Mouse (Mus musculus) ovary, postnatal 14 days (tissue): ENCODE results near the gene Ncoa6.
"Not testable (repeated sequence)": the region's sequence is repeated elsewhere in the genome, so short reads cannot be mapped to it uniquely, and the experiment has no call there.

Experiments
- DNase-seq: peaks from one replicate; pipeline ENCODE4 v3.0.0; 2022; ENCODE audit warnings: low spot score

Ncoa6 gene

GRCm38 (mm10) chr2:155473570-155474088 is at the start of gene Ncoa6:
Ncoa6 (minus strand) TSS chr2:155473894.
- DNase-seq, result peak; percentile 44

DNA sequence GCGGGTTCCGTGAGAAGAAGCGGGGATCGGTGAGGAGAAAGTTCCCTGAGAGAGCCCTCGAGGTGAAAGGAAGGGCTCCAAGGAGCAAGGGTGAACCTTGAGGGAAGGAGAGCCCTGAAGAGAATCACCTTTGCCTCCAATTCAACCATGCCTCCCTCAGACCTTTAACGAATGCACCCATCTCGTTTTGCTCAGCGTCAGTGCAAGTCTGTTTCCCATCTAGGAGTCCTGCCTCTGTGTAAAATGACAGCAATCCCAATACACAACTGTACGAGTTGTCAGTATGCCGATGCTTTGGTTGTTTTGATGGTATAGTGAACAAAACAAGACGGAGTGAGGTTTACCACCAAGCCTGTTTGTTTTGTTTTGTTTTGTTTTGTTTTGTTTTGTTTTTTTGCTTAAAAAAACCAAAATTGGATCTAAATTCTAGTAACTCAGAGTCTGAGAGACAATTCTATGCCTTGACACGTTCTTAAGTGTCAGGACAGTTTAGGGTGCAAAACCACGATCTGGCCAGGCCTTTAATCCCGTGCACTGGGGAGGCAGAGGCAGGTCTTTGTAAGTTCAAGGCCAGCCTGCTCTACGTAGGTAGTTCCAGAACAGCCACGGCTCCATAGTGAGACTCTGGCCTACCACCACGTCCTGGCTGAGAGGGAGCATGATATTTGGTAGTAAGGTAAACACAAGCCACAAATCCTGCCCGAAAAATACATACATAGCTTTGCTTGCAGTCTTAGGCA is 45.0 kb upstream of the Ncoa6 start:
- DNase-seq, result no peak

DNA sequence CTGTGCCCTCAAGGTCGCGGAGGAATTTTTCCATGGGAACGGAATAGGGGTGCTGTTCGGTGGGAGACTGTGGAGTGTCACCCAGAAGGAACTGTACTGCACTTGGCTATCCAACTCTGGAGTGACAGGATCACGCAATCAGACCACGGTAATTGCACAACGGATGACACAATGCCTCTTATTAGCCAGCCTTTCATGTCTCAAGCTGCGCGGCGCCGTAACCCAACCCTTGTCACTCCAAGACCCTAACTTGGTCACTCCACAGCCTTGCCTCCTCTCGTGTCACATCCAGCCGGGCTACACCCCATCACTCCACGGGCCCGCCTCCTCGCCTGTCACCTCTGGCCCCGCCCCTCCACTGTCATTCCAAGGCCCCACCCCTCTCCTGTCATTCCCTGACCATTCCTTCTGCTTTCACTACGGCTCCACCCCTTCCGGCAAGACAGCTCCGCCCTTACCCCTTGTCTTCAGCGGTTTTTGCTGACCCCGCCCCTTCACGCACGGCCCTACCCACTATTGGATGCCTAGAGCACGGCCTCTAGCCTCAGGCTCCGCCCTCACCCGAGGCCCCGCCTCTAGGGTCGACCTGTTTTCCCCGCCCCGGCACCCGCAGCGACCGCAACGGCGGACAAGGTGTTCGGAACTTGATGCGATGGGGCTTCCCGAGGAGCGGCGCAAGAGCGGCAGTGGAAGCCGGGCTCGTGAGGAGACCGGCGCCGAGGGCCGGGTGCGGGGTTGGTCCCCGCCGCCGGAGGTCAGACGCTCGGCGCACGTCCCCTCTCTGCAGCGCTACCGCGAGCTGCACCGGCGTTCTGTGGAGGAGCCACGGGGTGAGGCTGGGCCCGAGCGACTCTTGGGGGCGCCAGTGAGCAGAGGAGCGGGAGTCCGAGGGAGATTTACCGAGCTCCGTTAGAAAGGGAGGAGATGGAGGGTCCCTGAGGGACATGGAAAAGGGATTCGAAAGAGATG is 44.0 kb upstream of the Ncoa6 start, which contains the start of the genes Acss2 and Ggt7:
Acss2 (plus strand) TSS at position 494 of the 969 bp plus-strand sequence.
Ggt7 (minus strand) TSS at position 783 of the 969 bp plus-strand sequence.
- DNase-seq, result peak; percentile 96

GRCm38 (mm10) chr2:155515941-155516340 is 42.2 kb upstream of the Ncoa6 start:
- peak; percentile 68 for DNase-seq

DNA sequence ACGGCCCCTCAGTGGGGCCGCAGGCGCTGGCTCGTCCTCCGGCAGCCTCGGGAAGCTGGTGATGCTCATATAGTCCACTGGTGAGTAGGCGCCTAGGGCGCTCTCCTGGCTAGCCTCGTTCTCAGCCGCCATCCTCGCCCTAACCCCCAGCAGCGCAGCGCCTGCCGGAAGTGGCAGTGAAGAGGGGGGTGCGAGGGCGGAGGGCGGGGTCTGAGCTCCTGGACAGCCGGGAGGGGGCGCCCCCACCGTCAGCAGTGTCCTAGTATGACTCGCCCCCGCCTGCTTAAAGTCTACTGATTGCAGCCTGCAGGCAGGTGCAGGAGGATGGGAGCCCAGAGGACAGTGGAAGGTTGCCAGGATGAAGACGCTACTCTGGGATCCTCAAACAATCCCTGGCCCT is 41.0 kb upstream of the Ncoa6 start:
- DNase-seq, result peak; percentile 38

DNA sequence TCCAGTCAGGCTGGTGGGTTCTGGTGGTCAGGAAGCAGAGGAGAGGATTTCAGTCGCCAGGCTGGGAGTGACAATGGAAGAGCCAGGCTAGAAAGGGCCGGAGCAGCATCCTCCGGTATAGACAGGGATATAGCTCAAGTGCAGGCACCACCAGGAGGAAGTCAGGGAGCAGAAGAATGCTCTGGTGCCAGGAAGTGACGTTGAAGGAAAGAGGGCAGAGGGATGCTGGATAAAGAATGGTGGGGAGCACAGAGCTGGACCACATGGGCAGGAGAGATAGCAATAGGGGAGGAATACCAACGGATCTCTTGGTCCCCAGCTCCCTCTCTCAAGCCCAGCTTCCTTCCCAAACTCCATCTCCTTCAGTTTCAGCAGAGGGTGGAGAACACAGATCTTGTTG is 39.8 kb upstream of the Ncoa6 start:
- no peak for DNase-seq

- peak; percentile 37 for DNase-seq
These were observed 38.8 kb upstream of the Ncoa6 start for GRCm38 (mm10) chr2:155512479-155512878.

GRCm38 (mm10) chr2:155507721-155508470 is 34.2 kb upstream of the Ncoa6 start:
- DNase-seq, result no peak

DNA sequence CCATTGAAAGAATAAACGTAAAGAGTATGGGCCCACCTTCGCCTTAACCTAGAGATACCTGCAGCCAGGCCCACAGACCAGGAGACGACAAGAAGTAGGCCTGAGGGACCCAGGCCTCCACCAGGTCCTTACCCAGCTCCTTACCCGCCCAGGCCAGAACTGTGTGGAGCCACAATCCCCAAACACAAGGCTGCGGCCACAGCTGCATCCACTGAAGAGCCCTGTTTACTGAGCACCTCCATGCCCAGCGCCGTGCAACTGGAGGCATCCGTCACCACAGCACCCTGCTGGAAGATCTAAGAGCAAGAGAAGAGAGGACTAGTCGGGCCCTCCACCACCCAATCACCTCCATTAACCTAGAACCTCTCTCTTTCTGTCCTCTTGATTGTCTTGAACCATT is 32.1 kb upstream of the Ncoa6 start:
- no peak for DNase-seq

GRCm38 (mm10) chr2:155504440-155505355 is 31.0 kb upstream of the Ncoa6 start:
- no peak for DNase-seq

GRCm38 (mm10) chr2:155502596-155502995 is 28.9 kb upstream of the Ncoa6 start:
- peak; percentile 7 for DNase-seq

DNA sequence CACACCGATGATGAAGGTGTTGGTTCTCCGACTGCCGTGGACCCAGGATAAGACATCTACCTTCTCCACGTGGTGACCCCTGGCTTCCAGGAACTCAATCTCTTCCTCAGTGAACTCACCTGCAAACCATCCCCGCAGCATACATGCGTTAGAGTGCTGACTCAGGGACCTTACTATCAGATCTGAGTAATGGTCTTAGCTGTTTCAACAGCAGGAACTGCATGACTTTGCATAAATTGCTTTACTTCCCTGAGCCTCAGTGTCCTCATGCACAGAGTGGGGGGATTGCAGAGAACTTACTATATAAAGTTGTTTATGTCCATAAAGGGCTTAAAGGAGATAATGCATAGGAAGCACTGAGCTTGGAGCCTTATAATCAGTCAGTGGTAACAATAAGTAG is 17.3 kb upstream of the Ncoa6 start:
- no peak for DNase-seq

DNA sequence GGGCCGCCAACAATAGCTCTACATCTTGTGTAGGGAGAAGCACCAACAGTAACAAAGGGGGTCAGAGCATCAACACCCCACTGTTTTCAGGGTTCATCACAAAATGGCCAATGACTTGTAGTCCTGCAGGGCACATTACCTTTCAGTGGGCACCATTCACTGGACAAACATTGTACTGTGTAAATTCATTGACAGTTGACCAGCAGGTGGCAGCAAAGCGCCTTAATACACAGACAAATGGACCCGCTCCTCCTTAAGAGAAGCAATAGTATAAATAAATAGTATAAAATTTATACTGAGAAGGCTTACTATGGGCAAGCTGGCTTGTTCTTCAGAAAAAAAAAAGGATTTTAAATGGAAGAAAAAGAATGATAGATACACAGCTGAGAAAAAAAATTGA is 8.3 kb upstream of the Ncoa6 start:
- DNase-seq, result peak; percentile 46

DNA sequence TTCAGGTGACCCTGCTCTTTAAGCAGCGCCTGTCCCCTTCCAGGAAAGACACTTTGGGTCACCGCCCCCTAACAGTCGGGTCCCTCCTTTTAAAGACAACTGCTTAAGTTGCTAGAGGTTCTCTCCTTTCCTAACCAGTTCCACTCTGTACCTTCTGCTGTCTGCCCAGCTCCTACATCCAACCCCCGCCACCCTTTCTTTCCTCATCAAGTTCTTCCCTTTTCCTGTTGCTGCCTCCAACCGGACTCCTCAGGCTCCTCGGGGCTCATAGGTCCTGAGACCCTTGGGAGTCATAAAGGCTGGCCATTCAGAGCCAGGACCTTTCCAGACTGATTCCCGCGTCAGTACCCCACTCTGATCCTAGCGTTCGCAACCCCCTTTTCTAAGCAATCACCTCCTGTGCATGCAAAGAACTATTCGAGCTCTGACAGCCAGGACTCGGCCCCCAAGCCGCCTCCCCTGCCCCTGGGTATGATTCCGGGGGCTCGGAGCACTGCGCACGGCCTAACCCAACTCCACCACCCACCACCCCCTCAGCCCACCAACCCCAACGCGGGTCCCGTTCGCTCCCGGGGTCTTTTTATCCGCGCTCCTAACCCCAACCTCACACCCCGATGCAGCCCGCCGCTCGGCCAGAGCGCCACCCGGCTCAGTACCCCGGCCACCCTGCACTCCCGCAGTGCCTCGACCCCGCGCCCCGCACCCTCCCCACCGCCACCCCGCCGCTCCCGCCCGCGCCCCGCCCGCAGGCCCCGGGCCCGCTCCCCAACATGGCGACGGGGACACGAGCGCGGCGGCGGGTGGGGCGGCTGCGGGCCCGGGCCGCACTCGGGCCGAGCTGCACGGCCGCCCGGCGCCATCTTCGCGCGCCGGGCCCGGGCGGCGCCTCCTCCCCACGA is 774 bp downstream of the Ncoa6 start:
- DNase-seq, result peak; percentile 34

GRCm38 (mm10) chr2:155466861-155467260 is 6.8 kb downstream of the Ncoa6 start:
- DNase-seq, result no peak

GRCm38 (mm10) chr2:155453591-155453990 is 20.1 kb downstream of the Ncoa6 start:
- no peak for DNase-seq

DNA sequence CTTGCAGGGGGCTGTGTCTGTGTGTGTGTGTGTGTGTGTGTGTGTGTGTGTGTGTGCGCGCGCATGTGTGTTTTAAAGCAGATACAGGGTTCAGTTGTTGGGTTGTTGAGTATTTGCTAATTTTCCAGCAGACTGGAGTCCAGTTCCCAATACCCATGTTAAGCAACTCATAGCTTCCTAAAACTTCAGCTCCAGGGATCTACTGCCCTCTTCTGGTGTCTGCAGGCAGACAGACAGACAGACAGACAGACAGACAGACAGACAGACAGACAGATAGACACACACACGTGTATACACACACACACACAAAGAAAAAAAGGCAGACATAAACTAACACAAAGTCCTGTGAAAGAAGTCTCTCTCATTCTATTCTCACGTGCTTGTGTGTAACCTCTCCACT is 22.4 kb downstream of the Ncoa6 start:
- no peak for DNase-seq

DNA sequence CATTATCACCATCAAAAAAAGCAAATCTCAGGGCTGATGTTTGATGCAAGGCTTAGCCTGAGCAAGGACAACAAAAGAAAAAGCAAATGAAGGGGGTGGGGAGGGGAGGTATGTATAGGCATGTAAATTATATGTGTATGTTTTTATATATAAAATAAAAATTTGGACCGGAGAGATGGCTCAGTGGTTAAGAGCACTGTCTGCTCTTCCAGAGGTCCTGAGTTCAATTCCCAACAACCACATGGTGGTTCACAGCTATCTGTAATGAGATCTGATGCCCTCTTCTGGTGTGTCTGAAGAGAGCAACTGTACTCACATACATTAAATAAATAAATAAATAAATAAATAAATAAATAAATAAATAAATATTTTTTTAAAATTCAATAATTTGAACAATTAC is 25.8 kb downstream of the Ncoa6 start:
- DNase-seq, result not testable (repeated sequence)

DNA sequence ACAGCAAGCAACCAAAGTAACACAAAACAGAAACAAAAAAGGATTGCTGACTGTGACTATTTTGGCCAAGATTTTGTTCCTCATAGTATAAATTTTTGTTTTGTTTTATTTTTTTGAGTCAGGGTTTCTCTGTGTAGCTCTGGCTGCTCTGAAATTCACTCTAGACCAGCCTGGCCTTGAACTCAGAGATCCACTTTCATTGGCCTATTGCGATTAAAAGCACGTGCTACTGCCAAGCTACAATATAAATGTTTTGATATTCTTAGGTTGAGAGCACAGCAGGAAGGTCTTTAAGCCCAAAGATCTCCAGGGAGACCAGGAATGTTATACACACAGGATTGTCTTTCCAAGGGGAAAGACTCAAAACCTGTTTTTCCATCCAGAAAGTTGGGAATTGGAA is 30.2 kb downstream of the Ncoa6 start:
- DNase-seq, result no peak

- no peak for DNase-seq
These were observed 30.8 kb downstream of the Ncoa6 start for GRCm38 (mm10) chr2:155442916-155443315.
